Mouse (Mus musculus) urinary bladder, adult 18-20 months (tissue): ENCODE results near the gene Aaas.
A peak's percentile ranks its signal among the peaks of the same experiment; 100 is the strongest.
"Not testable (repeated sequence)": the region's sequence is repeated elsewhere in the genome, so short reads cannot be mapped to it uniquely, and the experiment has no call there.

Experiments used
- DNase-seq, 2 experiments: peaks; one replicate each; pipeline ENCODE4 v3.0.0; 2022; ENCODE audit warnings: low spot score in 2 of 2, mixed read lengths in 2 of 2

Aaas gene

GRCm38 (mm10) chr15:102356501-102357325 lies 6.1 kb upstream of the Aaas start:
- no peak for DNase-seq

GRCm38 (mm10) chr15:102355871-102356441 lies 5.4 kb upstream of the Aaas start:
- DNase-seq = no peak

- DNase-seq = no peak
Observed at GRCm38 (mm10) chr15:102355134-102355870, 4.7 kb upstream of the Aaas start.

GRCm38 (mm10) chr15:102353986-102354385 lies 3.4 kb upstream of the Aaas start:
- no peak for DNase-seq

GRCm38 (mm10) chr15:102352177-102352576 lies 1.6 kb upstream of the Aaas start:
- DNase-seq = no peak

GRCm38 (mm10) chr15:102350942-102351291 lies 346 bp upstream of the Aaas start:
- DNase-seq = no peak

GRCm38 (mm10) chr15:102346444-102346843 lies 4.1 kb downstream of the Aaas start:
- no peak for DNase-seq

GRCm38 (mm10) chr15:102344490-102344889 lies 6.1 kb downstream of the Aaas start:
- no peak for DNase-seq

GRCm38 (mm10) chr15:102341580-102341979 lies 9.0 kb downstream of the Aaas start:
- no peak for DNase-seq

- no peak for DNase-seq
Observed at GRCm38 (mm10) chr15:102339612-102340011, 11.0 kb downstream of the Aaas start.

GRCm38 (mm10) chr15:102336946-102337345 lies 13.6 kb downstream of the Aaas start:
- no peak for DNase-seq

- not testable (repeated sequence) for DNase-seq
Observed at GRCm38 (mm10) chr15:102335925-102336324, 14.6 kb downstream of the Aaas start.

- no peak for DNase-seq
Observed at GRCm38 (mm10) chr15:102335254-102335653, 15.3 kb downstream of the Aaas start.

- DNase-seq = peak; percentile 68 to 71
Observed at GRCm38 (mm10) chr15:102331610-102332015, 19.0 kb downstream of the Aaas start, which contains the start of gene Myg1. TSS of gene Myg1 (plus strand) at chr15:102331709.

GRCm38 (mm10) chr15:102326892-102327291 lies 23.7 kb downstream of the Aaas start:
- DNase-seq = no peak

- peak; percentile 69 to 76 for DNase-seq
Observed at GRCm38 (mm10) chr15:102326022-102326576, 24.5 kb downstream of the Aaas start, which contains the start of gene Pfdn5. TSS of gene Pfdn5 (plus strand) at chr15:102326116.

- peak in 1 of 2 experiments; percentile 7 for DNase-seq
Observed at GRCm38 (mm10) chr15:102324654-102325473, 25.7 kb downstream of the Aaas start.

GRCm38 (mm10) chr15:102316263-102316662 lies 34.3 kb downstream of the Aaas start:
- DNase-seq = peak; percentile 36 to 37

- DNase-seq = no peak
Observed at GRCm38 (mm10) chr15:102315292-102315691, 35.3 kb downstream of the Aaas start.

GRCm38 (mm10) chr15:102311489-102311888 lies 39.1 kb downstream of the Aaas start:
- no peak for DNase-seq
